Mouse (Mus musculus) c-Kit-positive CD71-positive TER-119-negative erythroid progenitor cells, embryonic 14.5 days (primary cell): ENCODE data around the gene Klk8.

Experiments used
- DNase-seq: peaks from one replicate; pipeline ENCODE4 v3.0.0-alpha.2; 2013; ENCODE audit warnings: low read depth

Gene Klk8

DNA sequence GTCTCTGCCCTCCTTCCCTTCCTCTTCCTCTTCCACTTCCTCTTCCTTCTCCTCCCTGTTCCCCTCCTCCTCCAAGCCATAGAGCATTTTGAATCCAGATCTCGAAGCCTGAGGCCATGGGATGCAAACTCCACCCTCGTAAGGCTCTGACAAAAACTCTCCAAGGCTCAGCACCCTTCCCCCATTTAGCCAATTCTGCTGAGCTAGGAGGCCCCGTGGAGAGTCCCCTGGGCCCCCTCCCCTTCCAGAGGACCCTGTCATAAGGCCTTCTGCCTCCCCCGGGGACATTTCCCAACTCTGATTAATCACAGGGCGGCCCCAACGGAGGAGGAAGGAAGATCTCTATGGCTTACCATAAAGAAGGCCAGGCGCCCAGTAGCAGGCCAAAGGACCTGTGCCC lies 5.8 kb upstream of the Klk8 start, which contains the start of gene Klk9:
TSS of gene Klk9 (plus strand) at position 301 of the 400 bp plus-strand sequence.
- DNase-seq = no peak

DNA sequence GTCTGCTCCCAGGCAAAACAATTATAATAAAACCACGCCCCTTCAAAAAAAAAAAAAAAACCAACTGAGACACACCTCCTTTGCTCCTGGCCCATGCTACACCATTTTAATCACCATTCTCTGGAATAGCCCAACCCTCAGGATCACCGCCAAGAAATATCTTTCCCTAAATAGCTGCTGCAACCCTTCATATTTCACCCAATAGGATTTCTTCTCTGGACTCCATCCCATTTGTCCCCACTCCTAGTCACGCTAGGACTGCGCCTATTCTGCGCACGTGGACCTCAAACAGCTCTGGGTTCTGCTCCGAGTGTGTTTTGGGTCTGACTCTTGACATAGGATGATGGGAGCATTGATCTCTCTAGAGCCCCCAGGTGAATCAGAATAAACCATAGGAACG lies 1.0 kb upstream of the Klk8 start:
- no peak for DNase-seq

DNA sequence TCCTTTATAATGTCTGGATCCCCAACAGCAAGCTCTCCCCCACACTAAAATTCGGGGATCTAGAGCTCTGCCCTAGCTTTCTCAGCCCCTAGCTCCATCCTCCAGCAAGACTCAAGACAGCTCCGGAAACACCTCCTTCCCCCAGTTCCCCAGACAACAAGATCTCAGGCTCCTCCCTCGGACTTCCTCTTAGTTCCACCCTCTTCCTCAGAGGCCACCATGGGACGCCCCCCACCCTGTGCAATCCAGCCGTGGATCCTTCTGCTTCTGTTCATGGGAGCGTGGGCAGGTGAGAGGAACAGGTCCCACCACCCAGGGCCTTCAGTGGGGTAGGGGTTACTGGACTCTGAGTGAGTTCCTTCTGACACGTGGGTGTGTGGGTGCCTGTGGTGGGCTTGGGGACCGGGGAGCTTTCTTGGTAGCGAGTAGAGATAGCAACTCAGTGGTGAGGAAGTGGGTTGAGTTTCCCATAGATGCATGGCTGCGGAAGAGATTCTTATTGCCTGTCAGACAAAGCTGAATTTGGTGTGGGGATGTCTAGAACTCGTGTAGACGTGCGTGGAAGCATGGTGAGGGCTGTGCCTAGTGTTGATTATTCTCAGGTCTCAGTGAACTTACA lies 576 bp downstream of the Klk8 start:
- no peak for DNase-seq

DNA sequence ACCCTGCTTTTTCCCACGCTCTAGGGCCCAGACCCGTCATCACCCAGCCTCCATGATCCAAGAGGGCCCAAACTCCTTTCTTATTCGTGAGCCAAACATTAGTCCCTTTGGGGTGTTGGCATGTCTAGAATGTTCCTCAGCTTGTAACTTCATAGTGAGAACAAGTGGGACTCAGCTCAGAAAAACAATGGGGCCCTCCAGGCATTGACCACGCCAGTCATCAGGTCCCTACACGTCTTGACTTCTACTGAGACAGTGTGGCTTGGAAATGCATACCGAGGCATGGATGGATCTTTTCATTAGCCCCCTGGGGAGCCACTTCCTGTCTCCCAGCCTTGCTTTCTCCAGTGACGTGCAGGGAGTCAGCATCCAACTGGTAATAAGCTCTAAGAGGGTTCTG lies 2.5 kb downstream of the Klk8 start:
- DNase-seq = no peak

DNA sequence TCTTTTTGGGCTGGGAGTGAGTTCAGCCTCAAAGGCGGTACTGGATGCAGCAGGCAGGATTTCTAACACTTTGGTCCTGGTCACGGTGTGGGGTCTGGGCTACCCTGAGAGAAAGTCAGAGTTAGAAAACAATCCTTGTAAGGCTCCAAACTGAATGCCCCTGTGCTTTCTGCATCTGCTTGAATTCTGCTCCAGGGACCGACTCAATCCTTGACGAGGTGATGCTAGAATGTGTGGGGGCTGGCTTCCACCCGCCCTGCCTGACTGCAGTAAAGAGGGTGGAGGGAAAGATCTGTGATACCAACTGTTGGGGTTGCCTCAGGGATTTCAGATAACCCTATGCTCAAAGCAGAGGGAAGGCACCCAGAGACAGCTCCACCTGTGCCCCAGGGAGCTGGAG lies 13.6 kb downstream of the Klk8 start, which contains the start of gene Klk7:
TSS of gene Klk7 (plus strand) at position 301 of the 400 bp plus-strand sequence.
- no peak for DNase-seq

DNA sequence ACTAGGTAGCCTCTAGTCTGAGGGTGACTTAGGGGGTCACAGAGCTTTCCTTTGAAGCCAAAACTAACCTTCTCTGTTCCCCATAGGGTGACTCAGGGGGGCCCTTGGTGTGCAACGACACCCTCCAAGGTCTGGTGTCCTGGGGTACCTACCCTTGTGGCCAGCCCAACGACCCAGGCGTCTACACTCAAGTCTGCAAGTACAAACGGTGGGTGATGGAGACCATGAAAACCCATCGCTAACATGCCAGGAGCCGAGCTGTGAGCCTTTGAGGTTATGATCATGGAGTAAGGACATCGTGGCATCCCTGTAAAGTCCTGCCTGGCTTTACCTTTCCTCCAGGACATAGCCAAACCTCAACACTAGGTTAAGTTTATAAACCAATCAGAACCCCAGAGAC lies 17.8 kb downstream of the Klk8 start:
- no peak for DNase-seq

DNA sequence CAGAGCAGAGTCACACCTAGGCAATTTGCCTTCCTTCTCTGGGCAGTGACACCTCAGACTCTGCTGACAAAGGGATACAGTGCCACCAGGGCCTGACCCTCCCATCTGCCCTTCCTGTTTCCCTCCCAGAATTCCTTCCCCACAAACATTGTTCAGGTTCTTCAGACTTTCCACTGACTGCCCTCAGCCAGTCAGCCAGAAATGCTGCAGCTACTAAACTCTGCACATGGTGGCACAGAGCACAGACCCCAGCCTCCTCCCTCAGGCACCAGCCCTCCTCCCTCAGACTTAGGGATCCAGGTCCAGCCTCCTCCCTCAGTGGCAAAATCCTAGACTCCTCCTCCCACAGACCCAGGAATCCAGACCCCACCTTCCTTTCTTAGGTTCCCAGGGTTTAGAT lies 19.4 kb downstream of the Klk8 start:
- DNase-seq = no peak

DNA sequence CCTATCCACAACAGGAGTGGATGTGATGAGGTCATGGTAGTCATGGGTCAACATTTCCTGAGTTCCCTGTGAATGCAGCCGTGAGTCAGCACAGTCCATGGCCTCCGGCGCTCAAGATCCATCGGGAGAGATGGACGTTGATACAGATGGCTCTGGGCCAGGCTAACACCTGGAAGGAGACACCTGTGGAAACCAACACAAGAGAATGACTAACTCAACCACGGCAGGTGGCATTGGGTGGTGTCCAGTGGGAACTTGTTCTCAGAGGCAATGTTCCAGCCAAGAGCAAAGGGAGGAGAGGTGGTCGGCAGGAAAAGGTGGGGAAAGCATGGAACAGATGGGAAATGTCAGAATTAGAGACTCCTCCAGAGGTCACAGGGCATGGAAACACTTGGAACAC lies 24.2 kb downstream of the Klk8 start:
- no peak for DNase-seq

DNA sequence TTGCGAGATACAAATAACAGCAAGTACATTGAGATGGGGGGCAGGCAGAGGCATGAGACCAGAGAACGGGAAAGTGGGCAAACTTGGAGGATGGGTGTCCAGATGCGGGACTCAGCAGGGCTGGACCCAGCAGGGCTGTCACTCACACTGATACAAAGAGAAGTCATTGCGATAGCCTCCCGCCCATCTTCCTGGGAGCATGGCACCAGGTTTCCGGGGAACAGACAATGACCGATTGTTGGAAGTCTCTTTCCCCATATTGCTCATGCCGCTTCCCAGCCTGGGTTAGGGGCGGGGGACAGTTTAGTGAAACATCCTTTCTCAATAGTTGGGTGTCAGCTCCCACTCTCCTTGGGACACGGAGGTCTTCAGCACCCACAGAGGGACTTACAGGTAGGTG lies 26.8 kb downstream of the Klk8 start, which contains the start of gene Klk6:
TSS of gene Klk6 (plus strand) at position 301 of the 400 bp plus-strand sequence.
- no peak for DNase-seq

DNA sequence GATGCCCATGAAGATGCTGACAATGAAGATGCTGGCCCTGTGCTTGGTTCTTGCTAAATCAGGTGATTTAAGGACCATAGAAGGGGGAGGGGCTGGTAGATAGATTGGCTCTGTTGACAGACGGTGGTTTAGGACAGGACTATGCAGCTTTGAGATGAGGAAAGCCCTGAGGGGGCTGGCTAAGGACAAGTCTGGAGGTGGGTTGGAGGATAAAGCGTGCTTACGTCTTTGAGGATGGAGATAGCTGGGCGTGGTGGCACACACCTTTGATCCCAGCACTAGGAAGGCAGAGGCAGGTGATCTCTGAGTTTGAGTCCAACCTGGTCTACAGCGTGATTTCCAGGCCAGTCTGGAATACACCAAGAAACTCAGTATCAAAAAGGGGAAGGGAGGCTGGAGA lies 28.7 kb downstream of the Klk8 start:
- no peak for DNase-seq

DNA sequence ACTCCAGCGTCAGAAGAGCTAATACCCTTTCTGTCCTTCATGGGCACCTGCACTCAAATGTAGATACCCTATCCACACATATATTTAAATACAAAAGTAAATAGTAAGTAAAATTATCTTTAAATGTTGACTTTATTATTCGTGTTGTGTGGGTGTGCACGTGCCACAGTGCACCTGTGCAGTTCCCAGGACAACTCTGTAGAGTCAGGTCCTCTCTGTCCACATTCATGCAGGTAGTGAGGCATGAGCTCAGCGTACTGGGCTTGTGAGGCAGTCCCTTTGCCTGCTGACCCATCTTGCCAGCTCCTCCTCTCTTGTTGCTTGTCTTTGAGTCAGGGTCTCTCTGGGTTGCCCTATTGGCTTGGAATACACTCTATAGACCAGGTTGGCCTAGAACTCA lies 30.3 kb downstream of the Klk8 start:
- DNase-seq = no peak

DNA sequence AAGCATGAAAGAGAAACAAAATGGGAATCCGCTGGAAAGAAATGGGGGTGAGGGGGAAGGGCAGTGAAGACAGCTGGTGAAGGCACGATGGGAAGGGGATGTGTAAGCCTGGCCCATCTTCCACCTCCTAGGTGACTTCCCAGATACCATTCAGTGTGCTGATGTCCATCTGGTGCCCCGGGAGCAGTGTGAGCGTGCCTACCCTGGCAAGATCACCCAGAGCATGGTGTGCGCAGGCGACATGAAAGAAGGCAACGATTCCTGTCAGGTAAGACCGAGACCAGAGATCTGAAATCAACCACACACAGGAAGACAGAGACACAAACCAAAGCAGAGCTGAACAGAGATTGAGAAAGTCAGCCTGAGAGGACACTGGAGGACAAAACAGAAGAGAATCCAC lies 31.6 kb downstream of the Klk8 start:
- no peak for DNase-seq

DNA sequence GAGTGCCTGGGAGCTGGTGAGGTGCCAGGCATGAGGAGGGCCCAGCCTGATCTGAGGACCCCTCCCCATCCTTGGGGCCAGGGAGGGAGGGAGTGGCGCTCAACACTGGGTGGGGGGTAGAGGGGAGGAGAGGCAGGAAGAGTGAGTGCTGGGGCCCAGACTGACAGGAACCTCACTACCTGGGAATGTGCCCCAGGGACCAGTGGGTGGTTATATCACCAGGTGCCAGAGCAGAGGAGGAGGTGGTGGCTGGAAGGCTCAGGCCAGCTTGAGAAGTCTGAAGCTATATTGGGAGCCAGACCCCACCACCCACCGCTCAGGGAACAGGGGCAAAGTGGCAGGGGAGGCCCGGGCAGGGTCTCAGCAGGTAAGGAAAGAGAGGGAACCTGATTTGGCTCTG lies 44.3 kb downstream of the Klk8 start, which contains the start of gene Klk5:
TSS of gene Klk5 (plus strand) at position 271 of the 400 bp plus-strand sequence.
- no peak for DNase-seq

DNA sequence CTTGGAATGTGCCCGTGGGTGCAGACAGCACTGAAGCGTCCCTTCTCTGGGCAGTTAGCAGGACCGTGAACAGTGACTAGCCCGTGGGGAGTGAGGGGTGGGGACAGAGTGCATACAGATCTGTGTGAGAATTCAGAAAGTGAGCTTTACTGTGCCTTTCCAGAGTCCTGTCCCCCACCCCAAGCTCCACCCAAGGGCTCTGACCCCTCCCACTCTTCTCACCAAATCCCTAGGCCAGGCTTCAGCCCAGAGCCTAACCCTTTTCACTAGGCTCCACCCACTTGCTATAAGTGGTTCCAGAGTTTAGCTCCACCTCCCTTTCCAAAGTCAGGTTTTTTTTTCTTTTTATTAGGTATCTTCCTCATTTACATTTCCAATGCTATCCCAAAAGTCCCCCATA lies 46.4 kb downstream of the Klk8 start:
- DNase-seq = no peak

DNA sequence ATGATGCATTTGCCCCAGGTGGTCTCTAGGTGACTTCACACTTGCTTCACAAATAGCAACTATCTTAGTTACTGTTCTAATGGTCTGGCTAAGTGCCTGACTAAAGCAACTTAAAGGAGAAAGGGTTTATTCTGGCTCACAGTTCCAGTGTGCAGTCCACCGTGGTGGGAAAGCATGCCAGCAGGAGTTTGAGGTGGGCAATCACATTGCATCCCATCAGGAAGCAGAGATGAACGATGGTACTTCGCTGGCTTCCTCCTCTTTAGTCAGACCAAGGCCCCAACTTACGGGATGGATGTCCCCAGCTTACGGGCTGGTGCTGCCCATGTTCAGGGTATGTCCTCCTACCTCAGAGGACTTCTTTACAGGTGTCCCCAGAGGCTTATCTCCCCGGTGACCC lies 54.2 kb downstream of the Klk8 start:
- no peak for DNase-seq
